Mouse (Mus musculus) R1 (cell line): ENCODE results near the gene Znhit1.

Source experiments
- DNase-seq: peaks from one replicate; pipeline ENCODE4 v3.0.0-alpha.2; 2018; ENCODE audit warnings: low read depth, low spot score

The Znhit1 gene

GRCm38 (mm10) chr5:136986695-136987137, 1.1 kb downstream of the Znhit1 start, which contains the start of gene Plod3:
Gene Plod3, plus strand, starts transcription at chr5:136987019.
- peak; percentile 99 for DNase-seq

- no peak for DNase-seq
Observed at GRCm38 (mm10) chr5:136984828-136985227, 3.0 kb downstream of the Znhit1 start.

DNA sequence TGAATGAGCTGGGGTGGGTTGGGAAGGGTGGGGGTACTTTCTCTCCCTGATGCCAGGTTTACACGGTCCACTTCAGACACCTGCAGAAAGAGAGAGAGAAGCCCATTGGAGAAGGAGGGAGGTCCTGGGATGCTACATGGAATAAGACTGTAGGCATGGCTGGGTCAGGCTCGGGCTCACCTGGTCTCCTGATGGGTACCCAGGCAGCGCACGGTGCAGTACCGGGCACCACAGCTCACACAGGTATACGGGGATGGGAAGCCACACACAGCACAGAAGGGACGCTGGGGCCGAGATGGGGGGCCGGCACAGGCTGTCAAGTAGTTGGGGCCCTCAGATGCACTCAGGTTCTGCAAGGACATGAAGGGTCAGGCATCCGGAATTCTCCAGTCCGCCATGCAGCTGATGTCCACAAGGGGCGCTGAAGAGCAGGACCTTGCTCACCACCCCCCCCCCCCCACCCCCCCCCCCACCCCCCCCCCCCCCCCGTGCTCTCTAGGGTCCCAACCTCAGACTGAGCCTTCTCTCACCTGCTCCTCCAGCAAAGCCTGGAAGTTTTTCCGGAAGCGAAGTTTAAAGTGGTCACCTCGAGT, 5.4 kb downstream of the Znhit1 start:
- DNase-seq, result peak; percentile 49

- peak; percentile 58 for DNase-seq
Observed at GRCm38 (mm10) chr5:136980974-136981373, 6.8 kb downstream of the Znhit1 start.

GRCm38 (mm10) chr5:136979762-136980161, 8.1 kb downstream of the Znhit1 start:
- DNase-seq, result no peak

DNA sequence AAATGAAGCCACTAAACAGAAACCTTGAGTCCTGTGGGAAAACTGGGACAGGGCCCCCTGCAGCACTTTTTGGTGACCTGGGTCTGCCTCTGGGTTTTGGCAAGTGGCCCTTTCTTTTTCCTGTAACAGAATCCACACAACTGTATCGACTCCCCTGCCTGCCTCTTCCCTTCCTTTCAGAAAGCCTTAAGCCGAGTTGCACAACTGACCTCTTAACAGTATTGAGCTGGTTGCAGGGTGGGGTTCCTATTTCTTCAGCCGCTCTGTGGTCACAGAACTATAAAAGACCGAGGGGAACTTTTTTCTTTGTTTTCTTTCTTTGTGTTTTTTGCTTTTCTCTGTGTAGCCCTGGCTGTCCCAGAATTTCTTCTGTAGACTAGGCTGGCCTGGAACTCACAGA, 10.1 kb downstream of the Znhit1 start:
- no peak for DNase-seq

- DNase-seq, result no peak
Observed at GRCm38 (mm10) chr5:136973670-136974069, 14.2 kb downstream of the Znhit1 start.

DNA sequence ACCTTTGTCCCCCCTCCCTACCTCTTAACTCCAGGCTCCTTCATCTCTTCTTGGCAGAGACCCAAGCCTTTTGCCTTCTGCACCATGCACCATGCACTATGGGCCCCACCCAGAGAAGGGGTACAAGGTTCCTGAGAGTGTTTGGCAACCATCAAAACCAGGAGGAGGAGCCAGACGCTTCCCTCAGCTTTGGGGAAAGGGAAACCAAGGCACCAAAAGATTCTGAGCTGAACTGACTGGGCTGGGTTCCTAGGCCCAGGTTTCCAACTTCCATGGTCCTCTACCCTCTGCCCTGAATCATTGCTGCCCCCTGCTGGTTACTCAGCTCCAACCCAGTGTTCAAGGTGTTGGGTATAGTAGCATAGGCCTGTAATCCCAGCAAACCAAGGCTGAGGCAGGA, 17.1 kb downstream of the Znhit1 start:
- peak; percentile 85 for DNase-seq

GRCm38 (mm10) chr5:136967592-136967991, 20.2 kb downstream of the Znhit1 start:
- DNase-seq, result no peak

DNA sequence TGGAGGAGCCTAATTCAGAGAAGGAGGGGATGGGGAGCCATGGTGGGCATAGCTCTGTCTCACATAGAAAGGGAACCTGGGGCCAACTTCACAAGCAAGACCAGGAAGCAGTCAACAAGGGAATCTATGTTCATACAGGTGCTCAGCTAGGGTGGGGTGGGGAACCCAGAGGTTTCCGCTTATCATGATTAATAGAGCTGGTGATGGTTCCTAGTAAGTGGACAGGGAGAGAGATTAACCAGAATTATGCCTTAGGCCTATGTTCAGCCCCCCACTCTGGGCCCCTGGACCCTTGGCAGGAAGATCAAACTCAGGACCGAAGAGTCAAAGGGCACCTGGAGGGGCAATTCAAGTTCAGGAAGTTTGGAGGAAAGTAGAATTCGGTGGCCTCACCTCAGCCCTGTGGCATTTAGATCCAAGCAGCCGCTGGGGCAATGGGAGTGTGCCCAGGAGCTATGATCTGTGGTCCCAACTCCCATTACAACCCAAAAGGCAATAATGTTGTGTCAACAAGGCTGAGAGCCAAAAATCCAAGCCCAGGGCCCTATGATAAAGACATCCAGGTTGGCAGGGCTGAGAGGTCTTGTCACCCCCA, 20.9 kb downstream of the Znhit1 start:
- no peak for DNase-seq

GRCm38 (mm10) chr5:136966331-136966730, 21.5 kb downstream of the Znhit1 start, which contains the start of gene Cldn15:
Gene Cldn15, plus strand, starts transcription at chr5:136966616.
- DNase-seq, result peak; percentile 78

DNA sequence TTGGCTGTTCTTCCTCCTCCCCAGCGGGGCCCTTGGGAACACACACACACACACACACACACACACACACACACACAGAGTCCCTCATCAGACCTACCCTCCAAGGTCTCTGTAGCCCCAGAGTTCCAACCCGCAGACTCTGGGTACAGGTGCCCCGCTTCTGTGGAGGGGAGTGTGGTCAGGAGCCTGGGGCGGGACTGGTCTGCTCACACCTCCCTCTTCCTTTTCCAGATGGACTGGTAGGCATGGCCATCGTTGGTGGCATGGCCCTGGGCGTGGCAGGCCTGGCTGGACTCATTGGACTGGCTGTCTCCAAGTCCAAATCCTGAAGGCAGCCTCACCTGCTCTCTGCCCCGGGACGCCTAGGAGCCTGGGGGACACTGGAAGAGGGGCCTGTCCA, 22.1 kb downstream of the Znhit1 start:
- no peak for DNase-seq

DNA sequence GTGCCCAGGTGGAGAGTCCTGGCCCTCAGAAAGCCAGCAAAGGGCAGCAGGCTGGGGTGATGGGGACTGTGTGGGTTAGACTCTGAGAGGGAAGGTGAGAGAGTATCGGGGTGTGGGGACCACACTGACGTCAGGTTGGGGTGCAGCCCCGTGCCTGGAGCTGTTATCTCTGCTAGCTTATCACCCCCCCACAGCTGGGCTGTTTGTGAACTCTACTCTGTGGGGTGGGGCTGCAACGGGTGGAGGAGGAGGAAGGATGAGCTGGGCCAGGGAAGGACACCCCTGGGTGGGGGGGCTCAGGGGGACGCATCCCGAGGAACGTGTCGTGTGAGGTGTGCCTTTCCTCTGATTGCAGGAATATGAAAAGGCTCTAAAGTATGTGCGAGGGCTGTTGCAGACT, 22.6 kb downstream of the Znhit1 start:
- no peak for DNase-seq

GRCm38 (mm10) chr5:136962966-136963540, 24.8 kb downstream of the Znhit1 start:
- DNase-seq, result no peak

DNA sequence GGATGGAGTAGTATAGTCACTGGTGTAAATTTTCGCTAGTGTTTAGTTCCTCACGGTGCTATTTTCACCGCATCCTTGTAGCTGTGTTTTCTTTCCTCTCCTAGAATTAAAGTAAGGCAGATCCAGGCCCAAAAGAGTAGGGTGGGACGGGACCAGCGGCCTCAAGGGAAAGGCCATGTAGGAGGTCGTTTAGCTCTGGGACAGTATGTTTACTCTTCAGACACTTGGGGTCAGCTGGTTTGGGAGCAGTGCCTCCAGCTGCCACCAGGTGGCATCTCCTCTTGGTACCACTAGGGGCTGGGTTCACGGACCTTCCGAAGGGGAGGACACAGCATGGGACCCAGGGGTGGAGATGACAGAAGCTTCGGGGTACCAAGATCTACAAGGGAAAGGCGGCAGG, 25.3 kb downstream of the Znhit1 start:
- peak; percentile 92 for DNase-seq

GRCm38 (mm10) chr5:136961983-136962461, 25.8 kb downstream of the Znhit1 start:
- DNase-seq, result peak; percentile 94

GRCm38 (mm10) chr5:136961334-136961982, 26.4 kb downstream of the Znhit1 start:
- peak; percentile 61 for DNase-seq

DNA sequence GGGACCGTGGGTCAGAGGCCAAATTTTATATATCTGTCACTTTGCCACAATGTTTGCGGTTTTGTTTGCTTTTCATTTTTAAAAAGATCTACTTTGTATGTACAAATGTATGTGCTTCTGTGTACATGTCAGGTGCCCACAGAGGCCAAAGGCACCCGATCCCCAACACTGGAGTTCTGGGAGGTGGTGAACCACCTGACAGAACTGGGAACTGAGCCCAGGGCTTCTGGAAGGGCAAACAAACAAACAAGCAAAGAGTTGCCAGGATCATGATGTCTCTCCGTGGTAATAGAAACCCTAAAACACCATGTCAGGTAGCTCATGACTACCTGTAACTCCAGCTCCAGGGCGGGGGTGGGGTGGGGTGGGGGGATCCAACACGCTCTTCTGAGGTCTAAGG, 27.8 kb downstream of the Znhit1 start:
- DNase-seq, result no peak

- no peak for DNase-seq
Observed at GRCm38 (mm10) chr5:136958991-136959605, 28.7 kb downstream of the Znhit1 start.

DNA sequence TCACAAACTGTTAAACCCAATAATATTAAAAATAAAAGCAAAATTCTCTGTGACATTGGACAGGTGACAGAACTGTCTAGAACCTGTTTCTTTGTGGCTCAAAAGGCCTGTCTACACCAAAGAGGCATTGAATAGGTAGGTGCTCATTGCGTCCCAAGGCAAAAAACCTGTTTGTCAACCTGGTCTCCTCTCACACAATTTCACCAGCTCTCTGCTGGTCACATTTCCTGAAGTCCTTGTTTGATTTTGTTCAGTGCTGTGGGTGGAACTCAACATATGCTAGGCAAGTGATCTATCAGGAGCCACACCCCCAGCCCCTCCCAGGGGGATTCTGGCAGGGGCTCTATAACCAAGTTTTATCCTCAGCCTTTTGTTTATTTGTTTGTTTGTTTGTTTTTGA, 30.6 kb downstream of the Znhit1 start:
- DNase-seq, result no peak

- peak; percentile 73 for DNase-seq
Observed at GRCm38 (mm10) chr5:136955622-136956021, 32.2 kb downstream of the Znhit1 start.

GRCm38 (mm10) chr5:136953440-136953951, 34.3 kb downstream of the Znhit1 start:
- no peak for DNase-seq
